Mouse (Mus musculus): ENCODE results near the gene Nr1i2. TPM values are rescaled to one million over a fixed set of nuclear protein-coding genes. Genes with fewer than 3 reads are reported as not detected.

Nr1i2 gene
- polyA plus RNA-seq (2017; shearing (Covaris generic)), result not detected

DNA sequence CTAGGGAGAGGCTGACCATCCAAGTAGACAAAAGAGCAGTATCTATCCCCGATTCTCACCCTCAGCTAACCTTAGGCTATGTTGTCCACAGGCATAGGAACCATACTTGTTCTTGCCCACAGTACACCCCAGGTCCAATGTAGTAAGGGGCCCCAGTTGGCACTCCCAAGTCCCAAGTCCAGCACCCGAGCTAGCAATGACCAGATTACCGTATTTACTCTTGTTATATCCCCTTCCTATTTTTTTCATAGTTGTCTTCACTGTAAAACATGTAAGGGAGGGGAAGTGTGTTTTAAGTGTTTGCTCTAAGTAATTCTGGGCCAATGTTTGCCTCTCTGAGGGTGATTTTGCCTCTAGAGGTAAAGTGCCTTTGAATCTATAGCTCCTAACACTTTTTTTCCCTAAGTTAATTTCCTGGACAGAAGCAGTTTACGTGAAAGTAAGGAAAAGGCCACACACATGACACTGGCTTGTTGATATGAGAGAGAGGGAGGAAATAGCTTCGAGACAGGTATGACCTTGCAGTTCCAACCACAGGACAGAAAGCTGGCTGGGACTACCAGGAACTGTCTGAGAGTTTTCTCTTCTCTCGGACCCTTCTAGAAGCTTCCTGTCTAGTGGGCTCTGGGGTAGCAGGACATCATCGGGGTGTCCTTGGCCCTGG lies at the start of gene Nr1i2:
TSS of gene Nr1i2 (minus strand) at position 140 of the 664 bp plus-strand sequence.

DNA sequence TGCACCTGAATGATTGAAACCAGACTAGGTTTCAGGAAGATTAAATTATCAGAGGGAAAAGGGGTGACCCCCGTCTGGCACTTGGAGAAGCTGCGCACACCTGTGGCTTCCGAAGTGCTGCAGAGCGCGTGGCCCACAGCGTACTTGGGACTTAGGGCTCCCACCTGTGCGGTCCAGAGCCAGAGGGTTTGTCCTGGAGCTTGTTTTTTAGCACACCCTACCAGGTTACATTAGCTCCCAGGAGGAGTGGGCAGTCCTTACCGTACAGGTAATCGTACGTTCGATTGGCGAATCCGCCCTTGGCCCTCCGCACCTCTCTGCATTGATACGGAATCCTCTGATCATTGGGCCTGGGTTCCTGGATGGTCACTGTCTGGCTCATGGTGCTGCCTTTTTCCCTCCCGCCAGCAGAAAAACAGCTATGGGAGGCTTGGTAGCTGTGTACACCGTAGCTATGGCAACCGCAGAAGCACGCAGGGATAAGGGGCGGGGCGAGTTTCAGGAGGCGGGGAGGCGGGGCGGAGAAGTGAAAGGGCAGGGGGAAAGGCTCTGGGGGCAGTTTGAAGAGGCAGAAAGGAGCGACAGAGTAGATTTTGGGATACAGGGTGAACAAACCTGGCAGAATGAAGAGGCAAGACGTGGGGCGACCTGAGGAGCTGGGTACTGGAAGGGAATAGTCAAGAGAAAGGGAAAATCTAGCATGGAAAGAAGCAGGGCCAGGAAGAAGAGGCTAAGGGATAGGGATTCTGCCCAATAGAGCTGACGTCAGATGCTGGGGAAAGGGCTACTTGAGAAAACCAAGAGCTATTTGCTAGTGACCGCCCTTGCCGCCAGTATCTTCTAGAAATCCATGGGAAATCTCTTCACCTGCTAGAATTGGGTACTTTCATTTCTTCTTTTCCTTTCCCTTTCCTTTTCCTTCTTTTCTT lies 47.0 kb upstream of the Nr1i2 start, which contains the start of gene Maats1:
TSS of gene Maats1 (minus strand) at position 748 of the 929 bp plus-strand sequence.

Other genes with a start within 250 kb of the Nr1i2 start
- gene Gsk3b, start 205.8 kb downstream of the Nr1i2 start, polyA plus RNA-seq (2017; shearing (Covaris generic)), result 10 to 100 TPM; 57.6 to 59.2 TPM
- under 1 TPM; 0.11 to 0.59 TPM for gene Maats1, start 47.3 kb upstream of the Nr1i2 start, polyA plus RNA-seq (2017; shearing (Covaris generic))
- 100 to 1,000 TPM; 192 to 256 TPM for gene Cox17, start 52.2 kb upstream of the Nr1i2 start, polyA plus RNA-seq (2017; shearing (Covaris generic))
- gene Gm21987, start 52.2 kb upstream of the Nr1i2 start, polyA plus RNA-seq (2017; shearing (Covaris generic)), result under 1 TPM in 1 of 2 experiments, not detected in 1; 0.60 TPM
- 10 to 100 TPM in 1 of 2 experiments, under 1 TPM in 1; 0.16 to 13.2 TPM for gene Popdc2, start 67.4 kb upstream of the Nr1i2 start, polyA plus RNA-seq (2017; shearing (Covaris generic))
- gene Pla1a, start 138.3 kb upstream of the Nr1i2 start, polyA plus RNA-seq (2017; shearing (Covaris generic)), result under 1 TPM; 0.13 to 0.20 TPM
- 100 to 1,000 TPM in 1 of 2 experiments, 10 to 100 TPM in 1; 70.6 to 120 TPM for gene Adprh, start 157.9 kb upstream of the Nr1i2 start, polyA plus RNA-seq (2017; shearing (Covaris generic))
- 1 to 10 TPM in 1 of 2 experiments, under 1 TPM in 1; 0.32 to 7.8 TPM for gene Cd80, start 160.7 kb upstream of the Nr1i2 start, polyA plus RNA-seq (2017; shearing (Covaris generic))
- 1 to 10 TPM; 5.8 to 8.2 TPM for gene Timmdc1, start 227.8 kb upstream of the Nr1i2 start, polyA plus RNA-seq (2017; shearing (Covaris generic))